Mouse (Mus musculus): ENCODE data around the gene Gja6. TPM values are rescaled to one million over a fixed set of nuclear protein-coding genes. Genes with fewer than 3 reads are reported as not detected.

The Gja6 gene
- 0.44 TPM for polyA plus RNA-seq (2017; shearing (Covaris generic))

DNA sequence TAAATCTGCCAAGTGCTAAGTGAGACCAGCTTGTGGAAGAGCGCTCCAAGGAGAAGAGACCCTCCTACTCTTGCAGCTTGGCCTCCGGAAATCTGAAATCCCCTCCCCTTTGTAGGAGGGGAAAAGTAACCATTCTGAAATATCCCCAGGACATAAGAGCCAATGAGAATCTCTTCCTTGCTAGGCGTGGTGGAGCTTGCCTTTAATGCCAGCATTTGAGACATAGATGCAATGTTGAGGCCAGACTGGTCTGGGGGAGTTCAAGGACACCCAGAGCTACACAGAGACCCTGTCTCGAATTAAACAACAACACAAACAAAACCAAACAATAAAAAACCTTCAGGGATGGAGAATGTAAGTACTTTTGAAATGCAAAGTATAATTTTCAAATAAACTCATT, at the start of gene Gja6:
Gene Gja6, minus strand, starts transcription at position 101 of the 400 bp plus-strand sequence.

Other genes with a start within 250 kb of the Gja6 start
- gene Ppef1, start 171.3 kb downstream of the Gja6 start, polyA plus RNA-seq (2017; shearing (Covaris generic)) = not detected
- not detected for gene Rs1, start 139.0 kb downstream of the Gja6 start, polyA plus RNA-seq (2017; shearing (Covaris generic))
- gene Cdkl5, start 87.7 kb upstream of the Gja6 start, polyA plus RNA-seq (2017; shearing (Covaris generic)) = 0.38 TPM
- not detected for gene Scml2, start 210.1 kb upstream of the Gja6 start, polyA plus RNA-seq (2017; shearing (Covaris generic))